Mouse (Mus musculus): ENCODE data around the gene Myl12a. TPM values are rescaled to one million over a fixed set of nuclear protein-coding genes. Genes with fewer than 3 reads are reported as not detected.
"Not testable (repeated sequence)": the region's sequence is repeated elsewhere in the genome, so short reads cannot be mapped to it uniquely, and the experiment has no call there.

Myl12a gene
- polyA plus RNA-seq, 1 experiment from 2014 or later = 586 TPM

- Histone ChIP-seq H3K9ac (replicated peaks) (peak overlapping the region; percentile 87; the same call in 1 of the 2 replicates), H3K36me3 (peaks cover 59% of the 10 kb centered on the region), H3K4me2 (peak overlapping the region; percentile 79), H3K4me3 (replicated peaks) (peak overlapping the region; percentile 89), H3K9me3 (no peaks in the 10 kb centered on the region), H3K4me1 (replicated peaks) (peaks cover 53% of the 10 kb centered on the region), H3K27ac (no peak overlapping the region), H3K27me3 (no peaks in the 10 kb centered on the region)
- 64% methylated on average over 8 of the region's 8 CpGs for WGBS
- no peak for ATAC-seq (ENCODE audit: insufficient number of reproducible peaks, insufficient read depth, low FRiP score, low TSS enrichment, low read depth)
Measured at GRCm38 (mm10) chr17:70989430-70989829, 13.2 kb downstream of the Myl12a start.

- H3K36me3 ChIP-seq = peaks cover 49% of the 10 kb centered on the region
- peaks cover 53% of the 10 kb centered on the region for H3K4me1 ChIP-seq (replicated peaks)
- no peaks in the 10 kb centered on the region for H3K9me3 ChIP-seq
- H3K4me2 ChIP-seq = no peak overlapping the region
- no peak overlapping the region for H3K27ac ChIP-seq
- no peak overlapping the region for H3K4me3 ChIP-seq (replicated peaks)
- WGBS = 91% methylated on average over 12 of the region's 12 CpGs
- H3K9ac ChIP-seq (replicated peaks) = no peak overlapping the region
- no peaks in the 10 kb centered on the region for H3K27me3 ChIP-seq
- no peak for ATAC-seq (ENCODE audit: insufficient number of reproducible peaks, insufficient read depth, low FRiP score, low TSS enrichment, low read depth)
Measured at GRCm38 (mm10) chr17:70988337-70988767, 14.3 kb downstream of the Myl12a start.

- no peaks in the 10 kb centered on the region for H3K9me3 ChIP-seq
- H3K4me3 ChIP-seq (replicated peaks) = no peak overlapping the region
- 90% methylated on average over 15 of the region's 15 CpGs for WGBS
- peaks cover 45% of the 10 kb centered on the region for H3K36me3 ChIP-seq
- no peak overlapping the region for H3K9ac ChIP-seq (replicated peaks)
- no peak for ATAC-seq (ENCODE audit: insufficient number of reproducible peaks, insufficient read depth, low FRiP score, low TSS enrichment, low read depth)
- no peak overlapping the region for H3K27ac ChIP-seq
- no peak overlapping the region for H3K4me2 ChIP-seq
- no peaks in the 10 kb centered on the region for H3K27me3 ChIP-seq
- peaks cover 44% of the 10 kb centered on the region for H3K4me1 ChIP-seq (replicated peaks)
Measured at GRCm38 (mm10) chr17:70986831-70987660, 15.6 kb downstream of the Myl12a start.

GRCm38 (mm10) chr17:70986355-70986740 is 16.3 kb downstream of the Myl12a start:
- H3K36me3 ChIP-seq = peaks cover 46% of the 10 kb centered on the region
- ATAC-seq (ENCODE audit: insufficient number of reproducible peaks, insufficient read depth, low FRiP score, low TSS enrichment, low read depth) = no peak
- H3K9ac ChIP-seq (replicated peaks) = no peak overlapping the region
- peaks cover 37% of the 10 kb centered on the region for H3K4me1 ChIP-seq (replicated peaks)
- WGBS = 87% methylated on average over 6 of the region's 6 CpGs
- no peaks in the 10 kb centered on the region for H3K9me3 ChIP-seq
- no peak overlapping the region for H3K4me3 ChIP-seq (replicated peaks)
- no peak overlapping the region for H3K27ac ChIP-seq
- H3K27me3 ChIP-seq = no peaks in the 10 kb centered on the region
- H3K4me2 ChIP-seq = no peak overlapping the region

- WGBS = 88% methylated on average over 15 of the region's 15 CpGs
- no peak overlapping the region for H3K4me2 ChIP-seq
- no peaks in the 10 kb centered on the region for H3K27me3 ChIP-seq
- H3K4me1 ChIP-seq (replicated peaks) = peaks cover 32% of the 10 kb centered on the region
- H3K27ac ChIP-seq = no peak overlapping the region
- H3K9me3 ChIP-seq = no peaks in the 10 kb centered on the region
- peaks cover 52% of the 10 kb centered on the region for H3K36me3 ChIP-seq
- no peak for ATAC-seq (ENCODE audit: insufficient number of reproducible peaks, insufficient read depth, low FRiP score, low TSS enrichment, low read depth)
- no peak overlapping the region for H3K4me3 ChIP-seq (replicated peaks)
- H3K9ac ChIP-seq (replicated peaks) = no peak overlapping the region
Measured at GRCm38 (mm10) chr17:70985501-70986354, 16.9 kb downstream of the Myl12a start.

GRCm38 (mm10) chr17:70979345-70980223 is 23.1 kb downstream of the Myl12a start:
- H3K36me3 ChIP-seq = peaks cover 56% of the 10 kb centered on the region
- H3K9me3 ChIP-seq = no peaks in the 10 kb centered on the region
- 89% methylated on average over 20 of the region's 20 CpGs for WGBS

GRCm38 (mm10) chr17:70977799-70978198 is 24.9 kb downstream of the Myl12a start:
- H3K36me3 ChIP-seq = peaks cover 71% of the 10 kb centered on the region
- H3K9me3 ChIP-seq = no peaks in the 10 kb centered on the region
- no peak overlapping the region for H3K4me3 ChIP-seq (replicated peaks)
- no peak overlapping the region for H3K4me2 ChIP-seq
- H3K27me3 ChIP-seq = no peaks in the 10 kb centered on the region
- no peak overlapping the region for H3K9ac ChIP-seq (replicated peaks)
- H3K27ac ChIP-seq = no peak overlapping the region
- no peak for ATAC-seq (ENCODE audit: insufficient number of reproducible peaks, insufficient read depth, low FRiP score, low TSS enrichment, low read depth)
- 91% methylated on average over 6 of the region's 6 CpGs for WGBS
- no peaks in the 10 kb centered on the region for H3K4me1 ChIP-seq (replicated peaks)

More at GRCm38 (mm10) chr17:70979345-70980223, 23.1 kb downstream of the Myl12a start:
- H3K27me3 ChIP-seq = no peaks in the 10 kb centered on the region
- no peak overlapping the region for H3K27ac ChIP-seq
- H3K4me1 ChIP-seq (replicated peaks) = peaks cover 7% of the 10 kb centered on the region; the same call in 1 of the 2 replicates
- H3K4me2 ChIP-seq = no peak overlapping the region
- H3K9ac ChIP-seq (replicated peaks) = no peak overlapping the region
- no peak for ATAC-seq (ENCODE audit: insufficient number of reproducible peaks, insufficient read depth, low FRiP score, low TSS enrichment, low read depth)
- no peak overlapping the region for H3K4me3 ChIP-seq (replicated peaks)

GRCm38 (mm10) chr17:70974065-70974464 is 28.6 kb downstream of the Myl12a start:
- H3K9ac ChIP-seq (replicated peaks); H3K4me3 ChIP-seq (replicated peaks); H3K27ac ChIP-seq; H3K4me2 ChIP-seq; H3K27me3 ChIP-seq; H3K4me1 ChIP-seq (replicated peaks); H3K9me3 ChIP-seq; ATAC-seq (ENCODE audit: insufficient number of reproducible peaks, insufficient read depth, low FRiP score, low TSS enrichment, low read depth): not testable (repeated sequence)
- 94% methylated on average over 14 of the region's 14 CpGs for WGBS
- H3K36me3 ChIP-seq = peaks cover 41% of the 10 kb centered on the region

GRCm38 (mm10) chr17:70973398-70973797 is 29.3 kb downstream of the Myl12a start:
- Histone ChIP-seq H3K9ac (replicated peaks) (no peak overlapping the region), H3K9me3 (no peaks in the 10 kb centered on the region), H3K27me3 (no peaks in the 10 kb centered on the region), H3K4me3 (replicated peaks) (no peak overlapping the region), H3K36me3 (peaks cover 41% of the 10 kb centered on the region), H3K4me2 (no peak overlapping the region), H3K27ac (no peak overlapping the region), H3K4me1 (replicated peaks) (peaks cover 12% of the 10 kb centered on the region)
- 86% methylated on average over 9 of the region's 9 CpGs for WGBS
- no peak for ATAC-seq (ENCODE audit: insufficient number of reproducible peaks, insufficient read depth, low FRiP score, low TSS enrichment, low read depth)

- 84% methylated on average over 11 of the region's 11 CpGs for WGBS
- Histone ChIP-seq H3K9me3 (no peaks in the 10 kb centered on the region), H3K9ac (replicated peaks) (no peak overlapping the region), H3K27me3 (no peaks in the 10 kb centered on the region), H3K4me1 (replicated peaks) (peaks cover 24% of the 10 kb centered on the region), H3K4me2 (no peak overlapping the region), H3K36me3 (peaks cover 32% of the 10 kb centered on the region), H3K27ac (no peak overlapping the region), H3K4me3 (replicated peaks) (no peak overlapping the region)
- no peak for ATAC-seq (ENCODE audit: insufficient number of reproducible peaks, insufficient read depth, low FRiP score, low TSS enrichment, low read depth)
Measured at GRCm38 (mm10) chr17:70971206-70971605, 31.5 kb downstream of the Myl12a start.

Measured in limb, embryonic 12.5 days (tissue).